Mouse (Mus musculus) liver, adult 2 months (tissue): ENCODE data around the gene Slc39a11.

Experiments
- CTCF ChIP-seq: fragments of 200-500 bp; IDR thresholded peaks from 2 replicates; pipeline ENCODE4 v1.5.1; 2011; ENCODE audit warnings: low read depth, low read length, control low read depth
- POLR2A ChIP-seq: fragments of 200-500 bp; IDR thresholded peaks from 2 replicates; pipeline ENCODE4 v1.6.1; 2011; ENCODE audit warnings: low read length, control low read depth; ENCODE audit not compliant: insufficient read depth; ENCODE audit errors: extremely low read depth

- no peak for TF ChIP-seq CTCF
- no peak for TF ChIP-seq POLR2A
Observed at GRCm38 (mm10) chr11:113266706-113267105, 383.2 kb downstream of the Slc39a11 start.
